Mouse (Mus musculus): ENCODE data around the gene Cul7.

DNA sequence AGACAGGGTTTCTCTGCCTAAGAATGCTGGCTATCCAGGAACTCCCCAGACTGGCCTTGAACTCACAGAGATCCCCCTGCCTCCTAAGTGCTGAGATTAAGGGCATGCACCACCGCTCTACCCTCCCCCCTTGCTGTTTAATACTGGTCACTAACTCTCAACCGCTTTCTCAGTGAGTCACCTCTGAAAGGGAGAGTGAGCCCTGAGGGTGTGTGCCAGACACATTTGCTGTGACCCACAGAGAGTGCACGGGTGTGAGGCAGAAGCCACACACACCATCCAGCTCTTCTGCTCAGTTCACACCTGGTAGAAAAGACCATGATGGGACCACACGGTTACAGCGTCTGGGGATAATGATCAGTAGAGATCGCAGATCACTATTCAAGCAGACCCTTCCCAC, 48.4 kb downstream of the Cul7 start:
- TF ChIP-seq MXI1 (IDR thresholded peaks at IDR 0.05; ENCODE audit: low read depth, low read length) (no peak), MAX (IDR thresholded peaks at IDR 0.05; ENCODE audit: low read length) (no peak), TBP (conservative IDR thresholded peaks at IDR 0.05; ENCODE audit: low read depth, low read length) (no peak), CTCF (conservative IDR thresholded peaks at IDR 0.05 in 1 of 2, IDR thresholded peaks at IDR 0.05 in 1 of 2; ENCODE audit: low read depth in 2 of 2, low read length in 2 of 2) (no peak), EP300 (IDR thresholded peaks at IDR 0.05; ENCODE audit: low read length) (no peak), POLR2A (IDR thresholded peaks at IDR 0.05; ENCODE audit: low read depth, low read length) (no peak), MAZ (IDR thresholded peaks at IDR 0.05; ENCODE audit: low read depth, low read length) (no peak), HCFC1 (IDR thresholded peaks at IDR 0.05; ENCODE audit: low read depth, low read length) (no peak), BHLHE40 (IDR thresholded peaks at IDR 0.05; ENCODE audit: low read depth, low read length) (no peak), USF1 (IDR thresholded peaks at IDR 0.05; ENCODE audit: low read depth, low read length) (no peak), ZNF384 (IDR thresholded peaks at IDR 0.05; ENCODE audit: low read depth, low read length) (no peak)

Data from CH12.LX (cell line).